Mouse (Mus musculus): ENCODE results near the gene Rps6ka6. TPM values are rescaled to one million over a fixed set of nuclear protein-coding genes. Genes with fewer than 3 reads are reported as not detected.

Gene Rps6ka6
- polyA plus RNA-seq, 1 experiment from 2014 or later = 38.1 TPM

Other genes with a start within 250 kb of the Rps6ka6 start
- gene Hdx, start 159.1 kb upstream of the Rps6ka6 start, polyA plus RNA-seq (2015; fragmentation: Nextera tagmentation; extraction: Ambion mirVana) = 2.4 and 2.6 TPM in 2 replicates